Mouse (Mus musculus) heart, adult 2 months (tissue): Measurements from ENCODE around the gene Tnpo1.

ENCODE experiments used
- CTCF ChIP-seq: fragments of 200-600 bp; IDR thresholded peaks from 2 replicates; pipeline ENCODE4 v1.8.1; 2022; ENCODE audit warnings: antibody characterized with exemption, mild to moderate bottlenecking, moderate library complexity
- EP300 ChIP-seq: fragments of 200-500 bp; IDR thresholded peaks from 2 replicates; pipeline ENCODE4 v1.6.1; 2011; ENCODE audit warnings: low read depth, low read length, control low read depth; ENCODE audit not compliant: insufficient read depth
- POLR2A ChIP-seq: fragments of 200-500 bp; IDR thresholded peaks from 2 replicates; pipeline ENCODE4 v1.6.1; 2011; ENCODE audit warnings: mild to moderate bottlenecking, low read depth, low read length, control low read depth; ENCODE audit not compliant: insufficient read depth

- TF ChIP-seq CTCF (no peak), POLR2A (no peak), EP300 (no peak)
Measured at GRCm38 (mm10) chr13:98817766-98818165, 108.4 kb downstream of the Tnpo1 start.
